Mouse (Mus musculus) midbrain, embryonic 12.5 days (tissue): ENCODE measurements at regions not wholly inside any gene's neighbourhood (a gene's known extent, or its start where the extent isn't known, plus 50 kb on each side); places are given as distances from the start of the nearest gene placed in this dataset.

ENCODE experiments used
- ATAC-seq: fragments of 200-750 bp; cut with Nextera tagmentation; 2 replicates; pipeline ENCODE4 v1.8.0; 2017; ENCODE audit warnings: low read depth, moderate TSS enrichment, moderate library complexity; ENCODE audit not compliant: low FRiP score
- H3K27ac ChIP-seq: fragments of 300-500 bp; sonication (generic); replicated peaks from 2 replicates; pipeline ENCODE4 v1.5.1; 2016; ENCODE audit warnings: mild to moderate bottlenecking
- H3K27me3 ChIP-seq: fragments of 300-500 bp; sonication (generic); 2 replicates; pipeline ENCODE4 v1.6.1; 2016; ENCODE audit warnings: mild to moderate bottlenecking
- H3K36me3 ChIP-seq: fragments of 300-500 bp; sonication (generic); 2 replicates; pipeline ENCODE4 v1.6.1; 2016
- H3K4me1 ChIP-seq: fragments of 300-500 bp; sonication (generic); 2 replicates; pipeline ENCODE4 v1.6.1; 2016
- H3K4me2 ChIP-seq: fragments of 300-500 bp; sonication (generic); replicated peaks from 2 replicates; pipeline ENCODE4 v1.6.1; 2016; ENCODE audit warnings: mild to moderate bottlenecking, moderate library complexity
- H3K4me3 ChIP-seq: fragments of 300-500 bp; sonication (generic); 2 replicates; pipeline ENCODE4 v1.5.1; 2016; ENCODE audit warnings: mild to moderate bottlenecking
- H3K9ac ChIP-seq: fragments of 300-500 bp; sonication (generic); replicated peaks from 2 replicates; pipeline ENCODE4 v1.6.1; 2016; ENCODE audit warnings: mild to moderate bottlenecking, moderate library complexity
- H3K9me3 ChIP-seq: fragments of 300-500 bp; sonication (generic); 2 replicates; pipeline ENCODE4 v1.6.1; 2016; ENCODE audit warnings: mild to moderate bottlenecking
- WGBS: fragments of 180-500 bp; shearing (Covaris S2); methylation state at CpG from one replicate; pipeline ENCODE4 v1.1.7; 2016; 5-methylcytosine and 5-hydroxymethylcytosine counted together

- WGBS = 19% methylated on average over 10 of the region's 10 CpGs
- Histone ChIP-seq H3K4me2 (no peak overlapping the region), H3K27me3 (peaks cover 3% of the 10 kb centered on the region; the same call in 1 of the 2 replicates), H3K27ac (no peak overlapping the region), H3K9me3 (no peaks in the 10 kb centered on the region), H3K4me1 (peaks cover 9% of the 10 kb centered on the region; the same call in 1 of the 2 replicates), H3K4me3 (no peak overlapping the region), H3K9ac (no peak overlapping the region), H3K36me3 (no peaks in the 10 kb centered on the region)
- ATAC-seq = peak; percentile 65; the same call in 1 of the 2 replicates
These were observed 57.3 kb upstream of the Prep start for GRCm38 (mm10) chr10:45009676-45010075.

GRCm38 (mm10) chr10:45009235-45009634, 57.8 kb upstream of the Prep start:
- Histone ChIP-seq H3K4me1 (peaks cover 9% of the 10 kb centered on the region; the same call in 1 of the 2 replicates), H3K27ac (no peak overlapping the region), H3K4me3 (no peak overlapping the region), H3K4me2 (no peak overlapping the region), H3K9ac (no peak overlapping the region), H3K36me3 (no peaks in the 10 kb centered on the region), H3K9me3 (no peaks in the 10 kb centered on the region), H3K27me3 (peaks cover 3% of the 10 kb centered on the region; the same call in 1 of the 2 replicates)
- ATAC-seq = no peak
- 86% methylated on average over 1 of the region's 1 CpGs for WGBS

- no peak for ATAC-seq
- Histone ChIP-seq H3K4me1 (peaks cover 13% of the 10 kb centered on the region), H3K9ac (no peak overlapping the region), H3K36me3 (no peaks in the 10 kb centered on the region), H3K9me3 (no peaks in the 10 kb centered on the region), H3K27me3 (peaks cover 3% of the 10 kb centered on the region; the same call in 1 of the 2 replicates), H3K27ac (no peak overlapping the region), H3K4me2 (no peak overlapping the region), H3K4me3 (no peak overlapping the region)
- 86% methylated on average over 9 of the region's 9 CpGs for WGBS
These were observed 62.9 kb upstream of the Prep start for GRCm38 (mm10) chr10:45004037-45004653.

DNA sequence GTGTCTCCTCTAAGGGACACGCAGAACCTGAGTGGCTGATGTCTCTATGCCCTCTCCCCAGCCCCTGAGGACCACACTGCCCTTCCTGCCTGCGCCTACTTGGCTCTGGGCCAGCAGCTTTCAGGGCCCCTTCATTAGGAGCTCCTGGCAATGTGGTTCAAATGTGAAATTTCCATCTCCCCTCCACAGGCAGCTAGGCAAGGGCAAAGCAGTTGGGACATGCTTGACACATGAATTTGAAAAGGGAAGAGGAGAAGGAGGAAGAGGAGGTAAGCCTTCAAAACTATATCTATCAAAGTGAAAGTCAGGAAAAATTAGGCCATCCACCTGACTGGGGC, 63.7 kb upstream of the Prep start:
- peaks cover under 1% of the 10 kb centered on the region; the same call in 1 of the 2 replicates for H3K27me3 ChIP-seq
- no peak for ATAC-seq
- no peak overlapping the region for H3K4me2 ChIP-seq
- no peaks in the 10 kb centered on the region for H3K36me3 ChIP-seq
- H3K27ac ChIP-seq = no peak overlapping the region
- H3K9ac ChIP-seq = no peak overlapping the region
- WGBS = 73% methylated on average over 2 of the region's 2 CpGs
- no peak overlapping the region for H3K4me3 ChIP-seq
- no peaks in the 10 kb centered on the region for H3K9me3 ChIP-seq
- peaks cover 18% of the 10 kb centered on the region for H3K4me1 ChIP-seq

DNA sequence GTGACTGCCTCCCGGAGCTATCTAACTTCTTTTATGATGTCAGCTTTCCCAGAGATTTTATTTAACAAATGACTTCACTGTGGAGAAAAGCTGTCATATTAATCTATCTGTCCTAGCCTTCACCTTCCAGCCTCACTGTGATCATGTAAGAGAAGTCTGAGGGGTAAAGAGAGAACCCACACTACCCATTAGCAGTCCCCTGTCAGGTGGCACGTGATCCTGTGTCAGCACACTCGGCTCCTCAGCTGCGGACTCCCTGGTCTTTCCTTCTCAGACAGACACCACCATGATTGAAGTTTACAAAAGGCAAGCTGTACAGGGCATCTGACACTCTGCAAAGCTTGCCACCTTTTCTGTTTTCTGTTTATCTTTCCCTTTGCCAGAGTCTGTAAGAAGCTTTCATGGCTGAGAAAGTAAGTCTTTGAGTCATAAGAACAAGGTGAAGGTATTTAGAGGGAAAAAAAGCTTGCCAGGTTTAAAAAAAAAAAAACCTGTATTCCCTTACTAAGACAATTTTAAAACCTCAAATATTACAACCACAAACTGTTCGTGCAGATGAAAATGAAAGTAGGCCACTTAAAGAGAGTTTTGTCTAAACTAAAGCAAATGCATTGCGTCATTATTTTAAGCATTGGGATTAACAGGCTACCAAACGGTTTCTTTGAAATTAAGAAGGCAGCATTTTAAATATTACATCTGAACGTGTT, 64.2 kb upstream of the Prep start:
- no peak for ATAC-seq
- WGBS = 73% methylated on average over 8 of the region's 8 CpGs
- Histone ChIP-seq H3K4me3 (no peak overlapping the region), H3K4me2 (no peak overlapping the region), H3K9me3 (no peaks in the 10 kb centered on the region), H3K36me3 (no peaks in the 10 kb centered on the region), H3K27ac (no peak overlapping the region), H3K27me3 (no peaks in the 10 kb centered on the region), H3K9ac (no peak overlapping the region), H3K4me1 (peaks cover 23% of the 10 kb centered on the region)

DNA sequence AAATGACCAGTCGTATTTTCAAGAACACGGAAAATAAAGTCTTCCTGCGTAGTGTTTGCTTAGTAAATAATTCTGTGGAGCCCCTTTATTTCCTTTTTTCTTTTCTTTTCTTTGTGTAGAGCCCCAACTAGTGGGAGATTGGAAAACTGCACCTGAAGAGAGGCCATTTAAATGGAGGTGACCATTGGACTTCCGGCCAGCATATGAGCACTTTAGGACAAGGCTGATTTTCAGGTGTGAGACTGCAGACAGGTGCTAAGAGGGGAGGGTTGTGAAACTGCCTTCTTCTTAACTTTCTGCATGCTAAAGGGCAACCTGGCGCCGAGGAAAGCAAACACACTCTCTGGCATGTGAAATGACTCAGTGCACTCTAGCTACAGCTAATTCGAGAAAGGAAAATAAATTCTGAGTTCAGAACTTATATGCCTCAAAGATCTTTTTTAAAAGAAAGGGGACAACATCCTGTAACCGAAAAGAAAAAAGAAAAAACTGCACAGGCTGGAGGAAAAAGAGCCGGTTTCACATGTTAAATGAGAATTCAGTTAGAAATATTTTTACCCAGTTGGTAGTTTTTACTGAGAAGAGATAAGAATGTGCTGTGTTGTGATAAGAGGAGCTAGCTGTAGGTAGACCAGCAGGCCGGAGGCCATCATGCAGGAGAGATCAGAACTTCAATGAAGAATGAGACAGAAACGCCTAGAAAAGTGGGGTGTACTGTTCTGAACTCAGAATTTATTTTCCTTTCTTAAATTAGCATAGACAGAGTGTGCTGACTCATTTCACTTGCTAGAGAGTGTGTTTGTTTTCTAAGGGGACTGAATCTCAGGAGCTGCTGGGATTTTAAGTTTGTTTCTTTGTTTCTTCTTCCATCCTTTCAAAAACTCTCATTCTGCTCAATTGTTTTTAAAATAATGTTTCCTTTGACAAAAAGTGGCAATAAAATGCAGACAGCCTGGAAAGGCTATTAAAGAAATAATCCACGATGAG, 65.8 kb upstream of the Prep start:
- Histone ChIP-seq H3K36me3 (no peaks in the 10 kb centered on the region), H3K27me3 (no peaks in the 10 kb centered on the region), H3K9ac (peak overlapping the region; percentile 62; the same call in 1 of the 2 replicates), H3K4me2 (peak overlapping the region; percentile 67), H3K27ac (peak overlapping the region; percentile 63; the same call in 1 of the 2 replicates), H3K4me3 (peak overlapping the region; percentile 39), H3K4me1 (peaks cover 32% of the 10 kb centered on the region), H3K9me3 (no peaks in the 10 kb centered on the region)
- peak; percentile 34; the same call in 1 of the 2 replicates for ATAC-seq
- WGBS = 49% methylated on average over 12 of the region's 12 CpGs

- Histone ChIP-seq H3K27me3 (no peaks in the 10 kb centered on the region), H3K36me3 (no peaks in the 10 kb centered on the region), H3K9ac (peak overlapping the region; percentile 62), H3K4me1 (peaks cover 37% of the 10 kb centered on the region), H3K9me3 (no peaks in the 10 kb centered on the region), H3K4me3 (peak overlapping the region; percentile 39), H3K4me2 (peak overlapping the region; percentile 67), H3K27ac (peak overlapping the region; percentile 63)
- ATAC-seq = peak; percentile 47
- 11% methylated on average over 18 of the region's 18 CpGs for WGBS
These were observed 66.8 kb upstream of the Prep start for GRCm38 (mm10) chr10:45000027-45000840.

GRCm38 (mm10) chr10:44997906-44998289, 69.1 kb upstream of the Prep start:
- Histone ChIP-seq H3K4me2 (peak overlapping the region; percentile 46), H3K4me3 (peak overlapping the region; percentile 19), H3K9me3 (no peaks in the 10 kb centered on the region), H3K4me1 (peaks cover 53% of the 10 kb centered on the region), H3K27me3 (no peaks in the 10 kb centered on the region), H3K9ac (peak overlapping the region; percentile 7; the same call in 1 of the 2 replicates), H3K36me3 (no peaks in the 10 kb centered on the region), H3K27ac (peak overlapping the region; percentile 69)
- ATAC-seq = no peak
- 3% methylated on average over 4 of the region's 4 CpGs for WGBS

DNA sequence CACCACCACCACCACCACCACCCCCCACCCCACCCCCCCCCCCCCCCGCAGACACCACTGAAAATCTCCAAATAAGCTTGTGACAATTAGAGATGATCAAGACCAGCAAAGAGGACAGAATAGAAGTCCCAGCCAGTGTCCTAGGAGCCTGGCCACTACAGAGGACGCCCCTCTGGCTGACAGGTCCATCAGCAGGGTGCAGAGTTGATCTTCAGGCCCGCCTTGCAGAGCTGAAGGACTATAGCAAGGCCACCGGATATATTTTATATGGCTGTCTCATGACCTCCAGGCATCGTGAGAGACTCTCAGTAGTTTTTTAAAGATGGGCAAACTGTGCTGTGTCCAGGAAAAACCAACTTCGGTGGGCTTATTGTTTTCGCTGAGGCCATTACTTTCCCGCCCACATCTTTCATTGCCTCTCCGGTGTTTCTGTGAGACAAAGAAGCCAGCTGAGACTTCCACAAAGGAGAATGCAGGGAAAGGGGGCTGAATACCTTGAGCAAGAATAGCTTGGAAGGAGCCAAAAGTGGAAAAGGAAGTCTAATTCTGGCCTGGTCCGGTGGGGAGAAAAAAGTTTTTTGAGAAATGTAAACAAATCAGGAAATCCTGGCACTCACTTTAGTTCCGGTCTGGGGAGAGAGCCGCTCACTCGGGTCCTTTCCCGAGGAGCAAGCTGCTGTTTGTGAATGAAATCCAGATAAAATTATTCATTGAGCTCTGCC, 69.7 kb upstream of the Prep start:
- Histone ChIP-seq H3K9ac (peak overlapping the region; percentile 17; the same call in 1 of the 2 replicates), H3K27me3 (no peaks in the 10 kb centered on the region), H3K9me3 (no peaks in the 10 kb centered on the region), H3K4me2 (peak overlapping the region; percentile 46), H3K36me3 (no peaks in the 10 kb centered on the region), H3K4me1 (peaks cover 53% of the 10 kb centered on the region), H3K4me3 (peak overlapping the region; percentile 19), H3K27ac (peak overlapping the region; percentile 69)
- peak; percentile 28 for ATAC-seq
- WGBS = 1% methylated on average over 13 of the region's 14 CpGs

DNA sequence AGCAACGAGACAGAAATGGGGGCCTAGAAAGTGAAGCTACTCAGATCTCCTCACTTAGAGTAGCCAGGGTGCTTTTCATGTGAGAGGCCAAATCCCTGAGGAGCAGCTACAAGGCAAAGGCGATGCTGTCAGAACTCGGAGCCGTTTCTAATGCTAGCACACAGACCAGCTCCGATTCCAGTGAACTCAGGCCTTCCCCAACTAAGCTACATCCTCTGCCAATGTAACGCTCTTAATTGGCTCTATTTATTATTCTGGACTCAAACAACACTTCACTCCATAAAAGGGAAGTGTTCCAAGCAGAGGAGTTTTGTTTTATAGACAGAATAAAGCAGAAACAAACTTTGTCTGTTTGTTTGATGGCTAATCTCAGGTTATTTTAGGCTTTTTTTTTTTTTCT, 71.2 kb upstream of the Prep start:
- no peak for ATAC-seq
- no peak overlapping the region for H3K9ac ChIP-seq
- no peaks in the 10 kb centered on the region for H3K36me3 ChIP-seq
- H3K27ac ChIP-seq = no peak overlapping the region
- no peak overlapping the region for H3K4me3 ChIP-seq
- 64% methylated on average over 6 of the region's 6 CpGs for WGBS
- H3K27me3 ChIP-seq = no peaks in the 10 kb centered on the region
- no peak overlapping the region for H3K4me2 ChIP-seq
- peaks cover 53% of the 10 kb centered on the region for H3K4me1 ChIP-seq
- no peaks in the 10 kb centered on the region for H3K9me3 ChIP-seq
